Mouse (Mus musculus): ENCODE measurements at regions not wholly inside any gene's neighbourhood (a gene's known extent, or its start where the extent isn't known, plus 50 kb on each side); places are given as distances from the start of the nearest gene placed in this dataset.

- peak in 1 of 2 experiments; percentile 41 for DNase-seq (ENCODE audit: low spot score in 2 of 2)
Measured at GRCm38 (mm10) chr17:88336140-88336769, 104.3 kb upstream of the Foxn2 start.

- DNase-seq (ENCODE audit: low spot score in 2 of 2) = no peak
Measured at GRCm38 (mm10) chr17:88337649-88338404, 102.7 kb upstream of the Foxn2 start.

- no peak for DNase-seq (ENCODE audit: low spot score in 2 of 2)
Measured at GRCm38 (mm10) chr17:88341141-88341540, 99.4 kb upstream of the Foxn2 start.

DNA sequence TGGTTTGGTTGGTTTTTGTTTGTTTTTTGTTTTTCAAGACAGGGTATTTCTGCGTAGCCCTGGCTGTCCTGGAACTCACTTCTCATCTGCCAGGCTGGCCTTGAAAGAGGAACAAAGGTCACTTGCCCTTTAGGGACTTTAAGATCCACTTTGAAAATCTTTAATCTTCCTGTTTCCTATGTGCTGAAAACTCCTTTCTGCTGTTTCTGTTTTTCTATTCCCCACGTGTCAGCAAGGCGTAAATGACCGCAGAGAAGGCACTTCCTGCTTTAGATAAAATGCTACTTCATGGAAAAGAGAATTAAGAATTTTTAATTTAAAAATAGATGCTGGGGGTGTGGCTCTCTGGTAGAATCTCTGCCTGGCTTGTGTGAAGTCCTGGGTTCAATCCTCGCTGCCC lies 98.9 kb upstream of the Foxn2 start:
- DNase-seq (ENCODE audit: low spot score in 2 of 2) = no peak

- no peak for DNase-seq (ENCODE audit: low spot score in 2 of 2)
Measured at GRCm38 (mm10) chr17:88343091-88343783, 97.3 kb upstream of the Foxn2 start.

DNA sequence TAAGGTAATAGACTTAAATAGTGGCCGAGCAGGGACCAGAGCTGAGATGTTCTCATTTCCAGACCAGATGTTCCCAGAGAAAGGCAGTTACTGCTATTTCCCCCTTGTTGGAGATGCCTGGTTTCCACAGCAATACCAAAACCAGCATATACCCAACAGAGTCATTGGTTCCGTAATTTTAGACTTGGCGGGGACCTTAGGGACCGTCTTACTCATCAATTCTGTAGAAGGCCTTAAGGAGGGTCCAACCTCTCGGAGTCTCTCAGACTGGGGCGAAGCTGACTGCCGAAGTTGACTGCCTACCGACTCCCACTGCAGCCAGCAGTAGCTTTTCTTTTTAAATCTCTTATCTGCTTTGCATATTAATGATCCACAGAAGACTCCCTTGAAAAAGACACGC lies 95.1 kb upstream of the Foxn2 start:
- DNase-seq (ENCODE audit: low spot score in 2 of 2) = no peak

- no peak for DNase-seq (ENCODE audit: low spot score in 2 of 2)
Measured at GRCm38 (mm10) chr17:88346896-88347295, 93.6 kb upstream of the Foxn2 start.

GRCm38 (mm10) chr17:88349825-88350460 lies 90.6 kb upstream of the Foxn2 start:
- DNase-seq (ENCODE audit: low spot score in 2 of 2) = no peak

- no peak for DNase-seq (ENCODE audit: low spot score in 2 of 2)
Measured at GRCm38 (mm10) chr17:88350986-88351385, 89.5 kb upstream of the Foxn2 start.

DNA sequence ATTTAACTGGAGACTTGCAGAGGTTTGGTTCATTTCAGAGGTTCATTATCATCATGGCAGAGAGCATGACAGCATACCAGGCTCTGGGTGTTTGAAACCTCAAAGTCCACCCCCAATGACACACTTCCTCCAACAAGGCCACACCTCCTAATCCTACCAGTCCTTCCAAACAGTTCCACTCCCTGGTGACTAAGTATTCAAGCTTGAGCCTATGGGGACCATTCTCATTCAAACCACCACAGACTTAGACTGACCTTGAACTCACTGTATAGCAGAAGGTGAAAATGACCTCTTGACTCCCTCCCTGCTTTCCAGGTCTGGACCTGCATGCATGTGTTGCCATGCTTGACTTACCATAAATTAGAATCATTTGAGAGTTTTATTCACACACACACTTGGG lies 87.6 kb upstream of the Foxn2 start:
- DNase-seq (ENCODE audit: low spot score in 2 of 2) = no peak

DNA sequence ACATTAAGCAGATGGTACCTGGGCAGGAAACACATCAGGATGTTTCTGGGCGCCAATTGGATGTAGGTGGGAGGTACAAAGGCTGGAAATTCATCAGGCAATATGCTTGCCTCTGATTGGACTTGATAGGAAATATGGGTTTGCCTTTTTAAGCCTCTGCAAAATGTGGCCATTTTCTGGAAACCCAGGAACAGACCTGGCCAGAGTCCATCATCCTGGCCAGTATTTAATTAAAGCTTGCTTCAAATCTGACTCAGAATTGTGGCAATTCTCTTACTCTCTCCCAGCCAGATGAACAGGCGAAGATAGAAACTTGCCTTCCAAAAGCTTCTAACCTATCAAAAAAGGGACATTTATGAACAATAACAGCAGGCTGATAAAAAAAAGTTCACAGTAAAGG lies 79.3 kb upstream of the Foxn2 start:
- no peak for DNase-seq (ENCODE audit: low spot score in 2 of 2)

- DNase-seq (ENCODE audit: low spot score in 2 of 2) = no peak
Measured at GRCm38 (mm10) chr17:88362404-88362803, 78.1 kb upstream of the Foxn2 start.

DNA sequence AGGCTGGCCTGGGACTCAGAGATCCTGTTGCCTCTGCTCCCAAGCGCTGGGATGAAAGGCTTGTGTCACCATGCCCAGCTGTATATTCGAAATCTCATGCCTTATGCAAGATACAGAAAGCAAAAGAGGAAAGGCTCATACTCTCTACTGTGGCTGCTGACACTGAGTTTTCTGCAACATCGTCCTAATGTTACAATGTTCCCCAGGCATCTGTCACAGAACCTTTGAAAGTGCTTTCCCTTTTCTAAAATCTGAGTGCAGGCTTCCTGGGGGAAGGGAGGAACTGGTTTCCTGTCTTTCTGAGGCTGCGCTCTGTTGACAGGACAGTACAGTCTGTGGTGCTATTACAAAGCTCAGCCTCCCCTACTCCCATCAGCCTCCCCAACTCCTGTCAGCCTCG lies 72.6 kb upstream of the Foxn2 start:
- DNase-seq (ENCODE audit: low spot score in 2 of 2) = no peak

GRCm38 (mm10) chr17:88369971-88370370 lies 70.5 kb upstream of the Foxn2 start:
- DNase-seq (ENCODE audit: low spot score in 2 of 2) = no peak

DNA sequence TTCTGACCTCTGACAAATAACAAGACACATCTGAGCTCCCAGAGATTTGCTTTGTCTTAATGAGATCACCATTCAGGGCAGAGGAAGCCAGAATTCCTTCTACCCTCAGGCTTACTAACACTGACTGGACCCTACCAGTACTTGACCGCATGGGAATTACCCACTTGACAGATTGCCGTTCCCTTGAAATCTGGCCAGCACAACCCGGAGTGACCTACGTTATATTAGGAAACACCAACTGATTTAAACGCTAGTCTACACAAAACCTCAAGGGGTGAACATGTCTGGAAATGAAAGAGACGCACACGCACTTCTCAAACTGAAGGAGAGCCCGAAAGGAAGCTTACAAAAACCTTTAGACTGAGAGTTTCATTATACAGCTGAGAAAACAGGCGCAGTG lies 69.8 kb upstream of the Foxn2 start:
- DNase-seq (ENCODE audit: low spot score in 2 of 2) = no peak

- no peak for DNase-seq (ENCODE audit: low spot score in 2 of 2)
Measured at GRCm38 (mm10) chr17:88378505-88378904, 62.0 kb upstream of the Foxn2 start.

DNA sequence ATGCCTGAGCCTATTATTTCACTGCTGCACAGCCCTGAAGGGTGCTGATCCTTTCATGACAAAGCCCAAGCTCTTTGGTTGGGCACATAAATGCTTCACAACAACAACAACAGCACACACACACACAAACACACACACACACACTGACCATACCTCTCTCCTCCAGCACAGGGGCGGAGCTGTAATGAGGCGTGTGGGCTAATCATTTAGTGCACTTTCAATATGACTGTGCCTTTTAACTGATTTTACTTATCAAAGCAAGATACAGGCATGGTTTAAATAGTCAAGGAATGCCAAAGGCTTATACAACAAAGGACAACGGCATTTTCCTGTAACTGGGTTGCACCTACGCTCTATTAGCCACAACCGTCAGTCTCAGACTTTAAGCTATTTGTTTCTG lies 61.1 kb upstream of the Foxn2 start:
- no peak for DNase-seq (ENCODE audit: low spot score in 2 of 2)

GRCm38 (mm10) chr17:88381106-88381505 lies 59.4 kb upstream of the Foxn2 start:
- DNase-seq (ENCODE audit: low spot score in 2 of 2) = no peak

DNA sequence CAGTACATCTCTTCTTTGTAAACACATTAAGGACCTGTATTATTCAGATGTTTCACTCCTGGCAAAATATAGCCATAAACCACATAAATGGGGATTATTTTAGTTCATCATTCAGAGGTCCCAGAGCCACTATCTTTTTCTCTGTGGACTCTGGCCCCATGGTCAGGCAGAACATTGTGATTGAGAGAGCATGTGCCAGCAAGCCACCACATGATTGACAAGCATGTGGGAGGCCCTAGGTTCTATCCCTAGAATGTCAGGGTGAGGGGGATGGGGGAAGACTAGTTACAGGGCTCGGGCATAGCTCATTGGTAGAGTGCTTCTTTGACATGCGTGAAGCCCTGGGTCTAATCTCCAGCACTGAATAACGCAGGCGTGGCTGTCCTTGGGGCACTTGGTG lies 57.1 kb upstream of the Foxn2 start:
- DNase-seq (ENCODE audit: low spot score in 2 of 2) = no peak

DNA sequence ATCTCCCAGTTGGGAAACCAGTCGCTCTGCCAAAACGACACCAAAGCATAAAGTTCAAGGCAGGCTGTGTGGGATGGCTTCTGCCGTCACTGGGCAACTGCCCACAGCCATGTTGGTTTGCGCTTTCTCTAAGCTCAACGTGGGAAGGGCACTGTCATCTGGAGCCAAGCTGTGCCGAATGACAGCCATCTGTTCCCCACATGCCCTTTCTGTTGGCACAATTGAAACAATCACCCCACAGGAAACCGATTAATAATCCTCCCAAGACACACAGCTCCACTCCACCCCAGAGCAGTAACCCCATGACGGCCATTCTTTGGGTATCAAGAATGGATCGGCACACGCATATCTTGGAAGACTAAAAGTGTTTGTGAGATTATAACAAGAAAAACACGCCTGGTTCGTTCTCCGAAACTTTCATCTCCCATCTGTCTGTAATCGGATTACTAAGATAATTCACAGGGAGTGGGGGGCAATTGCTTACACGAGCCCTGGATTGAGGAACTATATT lies 52.0 kb upstream of the Foxn2 start:
- no peak for DNase-seq (ENCODE audit: low spot score in 2 of 2)

DNA sequence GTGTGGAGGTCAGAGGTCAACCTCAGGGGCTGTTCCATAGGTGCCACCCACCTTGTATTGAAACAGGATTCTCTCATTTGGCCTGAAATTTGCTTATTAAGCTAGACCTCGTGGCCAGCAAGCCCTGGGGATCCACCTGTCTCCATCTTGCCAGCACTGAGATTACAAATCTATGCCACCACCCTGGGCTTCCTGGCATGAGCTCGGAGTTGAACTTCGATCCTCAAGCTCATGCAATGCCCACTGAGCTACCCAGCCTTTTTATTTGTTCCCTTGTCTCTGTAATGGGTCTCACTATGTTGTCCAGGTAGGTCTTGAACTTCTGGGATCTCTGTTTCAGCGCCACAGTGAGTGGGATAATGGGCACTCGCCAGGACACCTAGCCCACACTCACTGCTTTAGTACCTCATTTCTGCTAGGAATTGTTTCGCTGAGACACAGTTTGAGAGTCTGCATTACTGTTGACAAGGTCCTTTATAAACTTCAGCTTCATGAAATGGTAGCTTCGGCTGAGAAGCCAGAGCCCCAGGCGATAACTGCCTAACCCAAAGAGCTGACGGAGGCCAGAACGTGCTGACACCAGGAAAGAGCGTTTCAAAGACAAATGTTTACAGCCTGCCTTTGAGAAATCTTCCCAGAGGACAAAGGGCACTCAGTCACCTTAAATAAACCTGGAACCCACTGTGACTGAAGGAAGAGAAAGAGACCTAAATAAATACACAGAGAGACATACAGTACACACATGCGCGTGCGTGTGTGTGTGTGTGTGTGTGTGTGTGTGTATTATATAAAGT lies 50.6 kb upstream of the Foxn2 start:
- no peak for DNase-seq (ENCODE audit: low spot score in 2 of 2)

All from gastrocnemius, postnatal 4 days (tissue).